Mouse (Mus musculus): Measurements from ENCODE around the gene Rps18. TPM values are rescaled to one million over a fixed set of nuclear protein-coding genes. Genes with fewer than 3 reads are reported as not detected.

Rps18 gene
- polyA plus RNA-seq, 1 experiment = 212 TPM

DNA sequence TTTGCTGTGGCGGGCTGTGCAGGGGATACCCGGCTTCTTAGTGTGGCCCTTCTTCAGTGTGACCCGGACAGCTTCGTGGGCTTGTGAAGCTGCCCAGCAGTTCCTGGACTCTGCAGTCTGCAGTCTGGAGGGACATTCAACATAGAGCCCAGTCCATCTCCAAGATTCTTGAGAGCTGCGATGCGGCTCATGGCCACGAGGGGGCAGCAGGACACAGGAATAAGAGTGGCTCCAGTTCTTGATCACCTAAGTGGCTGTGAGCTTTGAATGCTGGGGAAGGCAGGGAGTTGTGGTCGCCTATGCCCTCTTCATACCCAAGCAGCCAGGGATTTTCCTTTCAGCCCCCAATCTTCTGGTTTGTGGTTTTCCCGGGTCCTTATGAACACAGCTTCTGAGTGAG, 12.7 kb upstream of the Rps18 start:
- no peak overlapping the region for H3K4me3 ChIP-seq (ENCODE audit: control insufficient read depth, low read depth, low read length)

DNA sequence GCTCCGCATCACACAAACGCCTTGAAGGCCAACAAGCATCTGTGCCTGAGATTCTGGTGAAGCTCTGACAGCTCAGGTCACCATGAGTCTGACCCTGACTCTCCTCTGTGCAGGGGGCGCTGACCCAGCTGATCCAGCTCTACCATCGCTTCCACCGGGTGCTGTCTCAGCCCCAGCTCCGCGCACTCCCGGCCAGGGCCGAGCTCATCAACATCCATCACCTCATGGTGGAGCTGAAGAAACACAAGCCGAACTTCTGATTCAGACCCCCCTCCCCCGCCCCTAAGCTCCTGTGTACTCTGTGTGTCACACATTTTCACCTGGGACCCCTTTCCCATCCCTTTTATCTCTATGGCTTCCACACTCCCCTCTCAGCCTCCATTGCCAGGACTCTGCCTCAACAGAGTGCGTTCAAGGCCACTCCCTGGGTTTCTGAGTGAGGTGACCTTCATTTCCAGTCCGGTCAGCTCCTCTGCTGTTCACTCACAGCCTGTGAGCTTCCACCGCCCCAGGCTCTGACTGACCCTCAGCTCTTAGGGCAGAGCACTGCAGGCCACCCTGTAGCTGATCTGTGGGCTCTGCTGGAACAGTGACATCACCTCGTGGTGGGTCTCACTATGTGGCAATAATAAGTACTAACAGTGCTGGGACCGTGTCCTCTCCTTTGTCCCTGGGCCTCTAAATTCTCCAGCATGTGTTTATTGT, 10.2 kb upstream of the Rps18 start:
- no peak overlapping the region for H3K4me3 ChIP-seq (ENCODE audit: control insufficient read depth, low read depth, low read length)
- H3K36me3 ChIP-seq (ENCODE audit: control insufficient read depth, insufficient read depth, low read length) = no peaks in the 10 kb centered on the region
- H3K27ac ChIP-seq (ENCODE audit: control insufficient read depth, insufficient read depth, low read depth, low read length) = no peak overlapping the region
- H3K4me1 ChIP-seq (ENCODE audit: control insufficient read depth, insufficient read depth, low read length) = no peaks in the 10 kb centered on the region; the same call in none of the 2 replicates
- no peaks in the 10 kb centered on the region for H3K27me3 ChIP-seq (ENCODE audit: control insufficient read depth, insufficient read depth, low read length)
- no peak for TF ChIP-seq POLR2A (IDR thresholded peaks at IDR 0.05; ENCODE audit: control insufficient read depth, low read depth, low read length)
- TF ChIP-seq CTCF (IDR thresholded peaks at IDR 0.05; ENCODE audit: control insufficient read depth, insufficient read depth, insufficient replicate concordance, low read depth, low read length) = no peak

More for the DNA sequence above, 12.7 kb upstream of the Rps18 start:
- no peaks in the 10 kb centered on the region for H3K36me3 ChIP-seq (ENCODE audit: control insufficient read depth, insufficient read depth, low read length)
- no peak overlapping the region for H3K27ac ChIP-seq (ENCODE audit: control insufficient read depth, insufficient read depth, low read depth, low read length)
- no peak for TF ChIP-seq POLR2A (IDR thresholded peaks at IDR 0.05; ENCODE audit: control insufficient read depth, low read depth, low read length)
- TF ChIP-seq CTCF (IDR thresholded peaks at IDR 0.05; ENCODE audit: control insufficient read depth, insufficient read depth, insufficient replicate concordance, low read depth, low read length) = peak; percentile 93
- H3K4me1 ChIP-seq (ENCODE audit: control insufficient read depth, insufficient read depth, low read length) = no peaks in the 10 kb centered on the region; the same call in none of the 2 replicates
- no peaks in the 10 kb centered on the region for H3K27me3 ChIP-seq (ENCODE audit: control insufficient read depth, insufficient read depth, low read length)

GRCm38 (mm10) chr17:33965082-33965845, 9.5 kb upstream of the Rps18 start:
- no peaks in the 10 kb centered on the region; the same call in none of the 2 replicates for H3K4me1 ChIP-seq (ENCODE audit: control insufficient read depth, insufficient read depth, low read length)
- no peak overlapping the region for H3K27ac ChIP-seq (ENCODE audit: control insufficient read depth, insufficient read depth, low read depth, low read length)
- no peaks in the 10 kb centered on the region for H3K27me3 ChIP-seq (ENCODE audit: control insufficient read depth, insufficient read depth, low read length)
- no peaks in the 10 kb centered on the region for H3K36me3 ChIP-seq (ENCODE audit: control insufficient read depth, insufficient read depth, low read length)
- no peak overlapping the region for H3K4me3 ChIP-seq (ENCODE audit: control insufficient read depth, low read depth, low read length)
- TF ChIP-seq CTCF (IDR thresholded peaks at IDR 0.05; ENCODE audit: control insufficient read depth, insufficient read depth, insufficient replicate concordance, low read depth, low read length) (no peak), POLR2A (IDR thresholded peaks at IDR 0.05; ENCODE audit: control insufficient read depth, low read depth, low read length) (no peak)

- H3K36me3 ChIP-seq (ENCODE audit: control insufficient read depth, insufficient read depth, low read length) = no peaks in the 10 kb centered on the region; the same call in none of the 2 replicates
- H3K4me3 ChIP-seq (ENCODE audit: control insufficient read depth, low read depth, low read length) = no peak overlapping the region
- no peaks in the 10 kb centered on the region for H3K27me3 ChIP-seq (ENCODE audit: control insufficient read depth, insufficient read depth, low read length)
- H3K4me1 ChIP-seq (ENCODE audit: control insufficient read depth, insufficient read depth, low read length) = no peaks in the 10 kb centered on the region
- H3K27ac ChIP-seq (ENCODE audit: control insufficient read depth, insufficient read depth, low read depth, low read length) = no peak overlapping the region
- TF ChIP-seq POLR2A (IDR thresholded peaks at IDR 0.05; ENCODE audit: control insufficient read depth, low read depth, low read length) = no peak
- no peak for TF ChIP-seq CTCF (IDR thresholded peaks at IDR 0.05; ENCODE audit: control insufficient read depth, insufficient read depth, insufficient replicate concordance, low read depth, low read length)
Observed at GRCm38 (mm10) chr17:33962876-33963275, 7.1 kb upstream of the Rps18 start.

DNA sequence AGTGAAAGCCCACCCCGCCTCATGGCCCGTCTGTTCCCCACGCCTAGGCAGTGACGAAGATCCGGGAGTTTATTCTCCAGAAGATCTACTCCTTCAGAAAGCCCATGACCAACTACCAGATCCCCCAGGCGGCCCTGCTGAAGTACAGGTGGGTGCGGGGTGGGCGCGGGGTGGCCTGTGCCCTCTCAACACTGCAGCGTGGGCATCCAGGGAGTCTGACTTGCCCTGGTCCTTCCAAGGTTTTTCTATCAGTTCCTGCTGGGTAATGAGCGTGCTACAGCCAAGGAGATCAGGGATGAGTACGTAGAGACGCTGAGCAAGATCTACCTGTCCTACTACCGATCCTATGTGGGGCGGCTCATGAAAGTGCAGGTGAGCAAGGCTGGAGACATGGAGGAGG, 4.1 kb upstream of the Rps18 start:
- H3K27ac ChIP-seq (ENCODE audit: control insufficient read depth, insufficient read depth, low read depth, low read length) = no peak overlapping the region
- H3K27me3 ChIP-seq (ENCODE audit: control insufficient read depth, insufficient read depth, low read length) = no peaks in the 10 kb centered on the region
- TF ChIP-seq POLR2A (IDR thresholded peaks at IDR 0.05; ENCODE audit: control insufficient read depth, low read depth, low read length) = no peak
- TF ChIP-seq CTCF (IDR thresholded peaks at IDR 0.05; ENCODE audit: control insufficient read depth, insufficient read depth, insufficient replicate concordance, low read depth, low read length) = no peak
- H3K36me3 ChIP-seq (ENCODE audit: control insufficient read depth, insufficient read depth, low read length) = no peaks in the 10 kb centered on the region; the same call in none of the 2 replicates
- H3K4me1 ChIP-seq (ENCODE audit: control insufficient read depth, insufficient read depth, low read length) = peaks cover 3% of the 10 kb centered on the region
- H3K4me3 ChIP-seq (ENCODE audit: control insufficient read depth, low read depth, low read length) = no peak overlapping the region

GRCm38 (mm10) chr17:33959135-33959534, 3.3 kb upstream of the Rps18 start:
- Histone ChIP-seq H3K36me3 (ENCODE audit: control insufficient read depth, insufficient read depth, low read length) (no peaks in the 10 kb centered on the region; the same call in none of the 2 replicates), H3K27ac (ENCODE audit: control insufficient read depth, insufficient read depth, low read depth, low read length) (no peak overlapping the region), H3K27me3 (ENCODE audit: control insufficient read depth, insufficient read depth, low read length) (no peaks in the 10 kb centered on the region), H3K4me3 (ENCODE audit: control insufficient read depth, low read depth, low read length) (no peak overlapping the region), H3K4me1 (ENCODE audit: control insufficient read depth, insufficient read depth, low read length) (peaks cover 5% of the 10 kb centered on the region)
- TF ChIP-seq POLR2A (IDR thresholded peaks at IDR 0.05; ENCODE audit: control insufficient read depth, low read depth, low read length) (no peak), CTCF (IDR thresholded peaks at IDR 0.05; ENCODE audit: control insufficient read depth, insufficient read depth, insufficient replicate concordance, low read depth, low read length) (no peak)

DNA sequence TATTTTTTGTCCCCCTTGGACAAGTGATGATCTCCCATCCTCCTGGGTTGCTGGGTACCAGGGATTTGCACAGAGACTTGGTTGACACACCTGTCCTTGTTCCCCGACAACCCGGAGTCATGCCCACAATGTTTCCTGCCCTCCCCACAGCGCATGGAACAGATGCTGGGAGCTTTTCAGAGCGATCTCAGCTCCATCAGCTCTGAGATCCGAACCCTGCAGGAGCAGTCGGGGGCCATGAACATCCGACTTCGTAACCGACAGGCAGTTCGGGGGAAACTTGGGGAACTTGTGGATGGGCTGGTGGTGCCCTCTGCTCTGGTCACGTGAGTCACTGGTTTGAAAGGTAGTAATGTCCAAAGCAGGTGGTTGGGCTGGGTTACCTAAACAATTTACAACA, 2.6 kb upstream of the Rps18 start:
- H3K4me3 ChIP-seq (ENCODE audit: control insufficient read depth, low read depth, low read length) = no peak overlapping the region
- peaks cover 5% of the 10 kb centered on the region for H3K4me1 ChIP-seq (ENCODE audit: control insufficient read depth, insufficient read depth, low read length)
- H3K36me3 ChIP-seq (ENCODE audit: control insufficient read depth, insufficient read depth, low read length) = no peaks in the 10 kb centered on the region; the same call in none of the 2 replicates
- no peak overlapping the region for H3K27ac ChIP-seq (ENCODE audit: control insufficient read depth, insufficient read depth, low read depth, low read length)
- H3K27me3 ChIP-seq (ENCODE audit: control insufficient read depth, insufficient read depth, low read length) = no peaks in the 10 kb centered on the region
- TF ChIP-seq CTCF (IDR thresholded peaks at IDR 0.05; ENCODE audit: control insufficient read depth, insufficient read depth, insufficient replicate concordance, low read depth, low read length) = no peak
- no peak for TF ChIP-seq POLR2A (IDR thresholded peaks at IDR 0.05; ENCODE audit: control insufficient read depth, low read depth, low read length)

Data from testis, adult 2 months (tissue).